Mouse (Mus musculus): ENCODE measurements around the gene Ankrd37. TPM values are rescaled to one million over a fixed set of nuclear protein-coding genes. Genes with fewer than 3 reads are reported as not detected.

The Ankrd37 gene
- total RNA-seq, 1 experiment from 2014 or later: 7.3 TPM

- ATAC-seq (replicated peaks; ENCODE audit: insufficient number of reproducible peaks, low FRiP score, low TSS enrichment, poor library complexity, severe bottlenecking): peak; percentile 12; the same call in 1 of the 2 replicates
Measured at GRCm38 (mm10) chr8:45975837-45976468, 29.6 kb downstream of the Ankrd37 start.

- ATAC-seq (replicated peaks; ENCODE audit: insufficient number of reproducible peaks, low FRiP score, low TSS enrichment, poor library complexity, severe bottlenecking): peak; percentile 96
Measured at GRCm38 (mm10) chr8:45975126-45975836, 30.2 kb downstream of the Ankrd37 start, which contains the start of the genes 1700029J07Rik and Ufsp2. 1700029J07Rik (minus strand) TSS chr8:45975252. Ufsp2 (plus strand) TSS chr8:45975528.

- no peak for ATAC-seq (replicated peaks; ENCODE audit: insufficient number of reproducible peaks, low FRiP score, low TSS enrichment, poor library complexity, severe bottlenecking)
Measured at GRCm38 (mm10) chr8:45973988-45974505, 31.5 kb downstream of the Ankrd37 start.

GRCm38 (mm10) chr8:45970894-45971293 lies 34.6 kb downstream of the Ankrd37 start:
- ATAC-seq (replicated peaks; ENCODE audit: insufficient number of reproducible peaks, low FRiP score, low TSS enrichment, poor library complexity, severe bottlenecking): no peak

GRCm38 (mm10) chr8:45950622-45951021 lies 54.9 kb downstream of the Ankrd37 start:
- no peak for ATAC-seq (replicated peaks; ENCODE audit: insufficient number of reproducible peaks, low FRiP score, low TSS enrichment, poor library complexity, severe bottlenecking)

Other genes starting within 250 kb of the Ankrd37 start
- gene Pdlim3, start 120.2 kb downstream of the Ankrd37 start, total RNA-seq (2017): not detected in 3 replicates
- not detected in 3 replicates for gene Ccdc110, start 71.1 kb downstream of the Ankrd37 start, total RNA-seq (2017)
- 0.32 to 2.5 TPM (median 2.1 TPM) in 3 replicates for gene 1700029J07Rik, start 30.5 kb downstream of the Ankrd37 start, total RNA-seq (2017)
- gene Ufsp2, start 30.2 kb downstream of the Ankrd37 start, total RNA-seq (2017): 59.2 to 74.7 TPM (median 73.5 TPM) in 3 replicates
- gene Lrp2bp, start 6.4 kb downstream of the Ankrd37 start, total RNA-seq (2017): 0.19 TPM in 1 of 3 replicates, not detected in the others
- 16.0 to 30.9 TPM (median 23.5 TPM) in 3 replicates for gene Cfap97, start 146.1 kb upstream of the Ankrd37 start, total RNA-seq (2017)
- gene Snx25, start 146.5 kb upstream of the Ankrd37 start, total RNA-seq (2017): 10.2 to 20.5 TPM (median 15.1 TPM) in 3 replicates
- gene Slc25a4, start 205.6 kb upstream of the Ankrd37 start, total RNA-seq (2017): 25.8 to 40.1 TPM (median 26.8 TPM) in 3 replicates